Mouse (Mus musculus): ENCODE data around the gene Adprh.
A peak's percentile ranks its signal among the peaks of the same experiment; 100 is the strongest.

Adprh gene

DNA sequence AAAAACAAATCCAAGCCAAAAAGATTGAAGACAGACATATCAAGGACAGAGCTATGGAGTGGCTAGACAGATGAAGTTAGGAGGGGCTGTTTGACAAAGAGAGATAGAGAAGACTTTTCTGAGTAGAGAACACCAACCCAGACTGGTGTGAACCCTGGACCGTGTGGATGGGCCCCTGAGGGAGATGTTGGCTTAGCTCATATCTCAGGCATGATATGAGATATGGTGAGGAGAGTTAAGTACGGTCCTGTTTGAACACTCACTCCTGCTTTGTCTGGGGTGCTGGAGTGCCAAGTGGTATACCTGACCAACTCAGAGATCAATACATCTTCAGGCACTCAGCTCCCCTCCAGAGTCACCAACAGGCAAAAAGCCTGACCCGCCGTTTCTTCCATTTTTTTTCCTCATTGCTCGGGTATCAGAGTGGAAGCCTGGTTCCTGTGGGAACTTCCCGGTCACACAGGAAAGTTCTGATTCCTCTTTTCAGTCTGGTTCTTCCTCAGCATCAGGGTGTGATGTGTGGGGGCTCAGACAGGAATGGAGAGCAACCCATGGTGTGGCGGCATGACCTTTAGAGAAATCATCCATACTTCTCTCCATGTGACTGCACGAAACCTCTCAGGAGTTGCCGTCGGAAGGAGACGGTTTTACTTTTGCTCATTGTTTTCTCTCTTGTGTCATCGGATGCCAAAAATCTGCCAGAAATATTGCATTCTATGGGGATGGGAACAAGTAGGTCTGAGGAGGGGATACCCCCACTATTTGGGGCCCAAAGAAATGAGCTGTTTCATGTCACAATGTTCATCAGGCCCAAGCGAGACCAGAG, 14.8 kb upstream of the Adprh start:
- no peak for DNase-seq (ENCODE audit: low read depth, low spot score)

DNA sequence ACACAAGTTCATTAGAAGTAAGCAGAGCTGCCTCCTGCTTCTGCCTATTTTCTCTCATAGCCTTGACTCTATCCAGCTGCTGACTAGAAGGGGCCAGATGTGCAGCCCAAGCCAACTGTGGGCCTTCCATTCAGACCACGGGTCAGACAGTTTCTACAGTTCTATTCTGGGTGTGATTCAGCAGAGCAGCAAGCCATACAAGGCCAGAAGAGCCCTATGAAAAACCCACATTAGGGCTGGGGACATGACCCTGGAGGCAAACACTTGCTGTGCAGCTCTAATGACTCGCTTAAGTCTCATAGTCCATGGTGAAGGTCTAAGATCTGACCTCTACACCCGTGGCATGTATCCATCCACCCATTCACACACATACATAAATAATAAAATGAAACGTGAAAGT, 13.6 kb upstream of the Adprh start:
- DNase-seq (ENCODE audit: low read depth, low spot score): no peak

DNA sequence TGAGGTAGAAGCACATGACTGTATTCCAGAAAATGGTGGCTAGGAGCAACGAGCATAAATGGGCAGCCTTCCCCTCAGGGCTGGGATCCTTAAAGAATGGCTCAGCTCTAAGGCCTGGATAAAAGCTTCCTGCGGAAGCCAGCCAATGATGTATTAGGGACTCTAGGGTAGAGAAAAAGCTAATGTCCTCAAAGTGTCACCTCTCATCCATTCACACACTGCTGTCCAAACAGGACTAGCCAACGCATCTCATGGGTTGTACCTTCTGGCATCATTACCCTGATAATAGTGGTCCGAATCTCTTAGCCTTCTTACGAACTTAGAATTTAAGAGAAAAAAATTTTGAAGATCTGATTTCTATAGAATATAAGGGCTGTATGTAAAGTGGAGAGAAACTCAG, 10.8 kb upstream of the Adprh start:
- DNase-seq (ENCODE audit: low read depth, low spot score): no peak

DNA sequence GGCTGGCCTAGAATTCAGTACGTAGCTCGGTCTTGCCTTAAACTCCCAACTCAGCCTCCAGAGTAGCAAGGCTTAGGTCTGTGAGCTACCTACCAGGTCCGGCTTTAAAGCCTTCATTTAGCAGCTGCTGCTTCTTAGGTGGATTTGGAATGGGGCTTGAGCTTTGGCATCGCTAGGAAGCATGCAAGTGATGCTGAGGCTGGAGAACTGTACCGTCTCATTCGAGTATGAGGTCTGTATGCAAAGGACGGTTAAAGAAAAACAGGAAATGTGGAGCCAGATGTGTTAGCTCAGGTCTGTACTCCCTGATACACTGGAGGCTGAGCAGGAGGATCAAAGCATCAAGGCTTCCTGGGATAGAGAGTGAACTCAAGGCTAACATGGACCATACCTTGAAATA, 9.7 kb upstream of the Adprh start:
- no peak for DNase-seq (ENCODE audit: low read depth, low spot score)

DNA sequence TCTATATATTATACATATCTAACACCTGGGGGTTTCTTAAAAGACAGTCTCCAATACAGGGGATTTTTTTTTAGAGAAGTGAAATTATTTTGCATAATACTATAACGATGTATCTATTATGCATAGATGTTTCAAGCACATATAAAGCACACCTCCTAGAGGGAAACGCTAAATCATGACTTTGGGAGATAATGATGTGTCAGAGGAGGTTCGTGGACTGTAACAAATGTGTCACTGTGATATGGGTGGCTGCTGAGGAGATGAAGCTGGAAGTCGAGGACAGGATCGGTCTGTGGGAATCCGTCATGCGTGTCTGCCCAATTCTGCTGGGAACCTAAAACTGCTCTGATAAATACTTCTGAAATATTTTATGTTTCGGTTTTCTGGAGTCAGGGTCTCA, 9.2 kb upstream of the Adprh start:
- no peak for DNase-seq (ENCODE audit: low read depth, low spot score)

DNA sequence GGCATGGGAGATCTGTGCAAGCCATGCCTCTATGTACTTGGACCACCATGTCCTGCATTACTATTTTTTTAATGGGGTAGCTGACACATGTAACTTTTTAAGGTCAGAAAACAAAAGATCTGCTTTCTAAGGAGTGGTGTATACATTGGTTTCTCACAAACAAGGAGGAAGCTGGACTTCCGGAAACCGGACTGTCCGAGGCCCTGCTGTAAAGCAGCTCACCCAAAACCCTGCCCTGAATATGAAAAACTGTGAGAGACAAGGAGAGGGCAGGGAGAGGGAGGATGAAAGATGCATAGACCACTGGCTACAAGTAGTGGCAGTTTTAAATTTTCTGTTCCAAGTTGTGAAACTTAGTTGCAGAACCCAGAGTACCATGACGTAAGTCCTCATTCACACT, 7.5 kb upstream of the Adprh start:
- DNase-seq (ENCODE audit: low read depth, low spot score): no peak

DNA sequence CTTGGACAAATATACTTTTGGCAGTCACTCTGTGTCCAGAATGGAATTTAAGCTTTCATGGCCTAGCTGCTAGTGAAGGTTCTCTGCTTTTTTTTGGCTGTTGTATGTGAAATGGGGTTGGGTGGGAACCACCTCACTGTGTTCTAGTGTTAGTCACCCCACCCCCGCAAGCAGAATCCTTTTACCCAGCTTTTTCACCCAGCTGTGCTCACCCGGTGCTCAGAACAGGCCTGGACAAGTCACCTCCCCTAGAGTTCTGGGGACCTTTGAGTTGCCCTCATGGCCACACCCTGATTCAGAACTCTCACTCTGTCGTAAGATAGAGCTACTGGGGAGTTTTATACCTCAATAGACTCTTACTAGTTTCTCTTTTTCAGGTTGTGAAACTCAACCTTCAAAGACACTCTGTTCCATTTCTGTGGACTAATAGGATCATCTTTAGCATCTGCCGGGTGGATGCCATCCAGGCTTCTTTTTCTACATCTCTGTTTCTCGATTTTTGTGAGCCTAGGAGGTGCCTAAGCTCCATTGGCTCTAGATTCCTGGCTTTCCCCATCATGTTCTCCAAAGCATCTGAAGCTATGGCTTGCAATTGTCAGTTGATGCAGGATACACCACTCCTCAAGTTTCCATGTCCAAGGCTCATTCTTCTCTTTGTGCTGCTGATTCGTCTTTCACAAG, 6.2 kb upstream of the Adprh start:
- peak; percentile 62 for DNase-seq (ENCODE audit: low read depth, low spot score)

DNA sequence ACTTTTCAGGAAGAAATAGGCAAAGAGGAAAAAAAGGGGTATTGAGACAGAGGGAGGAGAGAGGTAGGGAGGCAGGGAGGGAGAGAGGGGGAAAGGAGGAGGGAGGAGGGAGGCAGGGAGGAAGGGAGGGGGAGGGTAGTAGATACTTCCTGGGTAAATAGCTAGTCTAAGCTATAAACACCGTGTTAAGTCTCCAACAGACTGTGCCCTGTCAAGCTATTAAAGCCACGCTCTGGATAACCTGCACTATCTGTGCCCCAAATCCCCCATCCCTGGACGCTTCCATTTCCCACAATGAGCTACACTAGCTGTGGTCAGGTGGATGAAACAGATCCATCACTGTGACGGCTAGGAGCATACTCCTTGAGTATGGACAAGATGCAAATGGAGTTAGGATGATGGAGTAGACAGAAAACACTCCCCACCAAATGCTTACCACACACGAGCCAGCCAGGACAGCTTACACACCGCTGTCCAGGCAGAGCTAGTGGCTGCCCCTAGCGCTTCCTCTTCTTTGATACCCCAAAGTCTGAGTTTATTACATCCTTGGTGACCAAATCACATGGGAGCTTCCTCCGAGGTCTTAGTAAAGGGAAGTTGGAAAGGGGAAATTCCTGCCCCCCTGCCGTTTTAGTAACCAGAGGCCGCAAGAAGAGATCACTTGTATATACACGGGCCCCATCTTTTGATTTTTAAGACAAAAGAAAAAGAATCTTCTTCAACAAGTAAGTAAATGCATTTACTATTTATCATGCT, 4.5 kb upstream of the Adprh start:
- peak; percentile 39 for DNase-seq (ENCODE audit: low read depth, low spot score)

DNA sequence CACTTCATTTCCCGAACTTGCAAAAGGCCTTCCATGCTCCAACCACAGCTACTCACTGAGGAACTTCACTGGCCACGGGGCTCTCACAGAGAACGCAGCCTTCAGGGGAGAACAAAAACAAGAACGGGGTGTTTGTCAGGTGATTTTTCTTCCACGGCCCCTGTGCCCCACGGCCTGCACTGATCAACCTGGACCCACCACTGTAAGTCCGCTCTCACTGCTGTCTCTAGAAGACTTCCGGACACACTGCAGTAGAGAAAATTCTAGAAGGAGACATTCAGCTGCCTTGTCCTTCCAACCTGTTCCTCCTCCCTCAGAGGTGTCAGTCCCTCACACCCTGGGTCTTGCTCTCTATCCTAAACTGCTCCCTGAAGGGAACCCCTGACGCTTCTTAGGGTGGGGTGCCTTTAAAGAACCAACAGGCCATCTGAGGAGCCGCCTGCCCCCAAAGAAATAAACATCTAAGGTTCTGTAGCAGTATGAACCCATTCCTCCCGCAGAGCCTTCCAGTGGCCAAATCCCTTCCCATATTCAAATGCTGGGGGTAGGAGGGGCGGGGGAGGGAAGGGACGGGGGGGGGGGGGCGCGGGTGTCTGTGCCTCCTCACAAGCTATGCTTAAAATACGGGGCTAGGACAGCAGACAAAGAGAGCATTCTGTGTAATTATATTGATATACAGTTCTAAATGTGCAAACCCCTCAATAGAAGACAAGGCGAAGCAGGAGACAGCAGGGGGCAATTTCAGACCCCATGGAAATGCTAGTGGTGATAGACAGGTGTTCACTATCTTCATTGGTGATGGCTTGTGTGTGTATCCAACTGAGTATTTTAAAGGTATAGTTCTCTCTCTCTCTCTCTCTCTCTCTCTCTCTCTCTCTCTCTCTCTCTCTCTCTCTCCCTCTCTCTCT, 3.3 kb upstream of the Adprh start, which contains the start of gene Cd80:
Gene Cd80, plus strand, starts transcription at position 51 of the 908 bp plus-strand sequence.
- DNase-seq (ENCODE audit: low read depth, low spot score): no peak

DNA sequence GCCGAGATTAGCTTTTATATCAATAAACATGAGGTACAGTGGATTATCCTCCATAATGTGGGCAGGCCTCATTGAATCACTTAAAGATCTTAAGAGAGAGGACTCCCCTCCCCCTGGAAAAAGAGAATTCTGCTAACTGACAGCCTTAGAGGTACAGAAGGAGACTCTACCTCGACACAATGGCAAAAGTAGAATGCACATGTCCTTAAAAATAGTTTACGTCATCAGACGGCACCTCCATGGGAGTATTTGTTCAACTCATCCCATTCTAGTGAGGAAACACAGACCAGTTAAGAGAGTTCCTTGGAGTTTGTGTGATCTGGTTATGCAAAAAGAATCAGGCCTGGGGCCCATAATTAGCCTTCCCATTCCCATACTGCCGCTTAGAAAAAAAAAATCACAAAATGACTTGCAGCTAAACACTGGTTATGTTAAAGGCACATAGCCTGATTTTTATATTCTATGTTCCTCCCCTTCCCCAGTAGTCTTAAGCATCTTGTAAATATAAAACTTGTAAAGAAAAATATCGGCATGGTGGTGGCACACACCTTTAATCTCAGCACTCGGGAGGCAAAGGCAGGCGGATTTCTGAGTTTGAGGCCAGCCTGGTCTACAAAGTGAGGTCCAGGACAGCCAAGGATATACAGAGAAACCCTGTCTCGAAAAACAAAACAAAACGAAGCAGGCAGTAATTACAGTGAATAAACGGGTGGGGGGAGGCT, 2.2 kb upstream of the Adprh start:
- no peak for DNase-seq (ENCODE audit: low read depth, low spot score)

DNA sequence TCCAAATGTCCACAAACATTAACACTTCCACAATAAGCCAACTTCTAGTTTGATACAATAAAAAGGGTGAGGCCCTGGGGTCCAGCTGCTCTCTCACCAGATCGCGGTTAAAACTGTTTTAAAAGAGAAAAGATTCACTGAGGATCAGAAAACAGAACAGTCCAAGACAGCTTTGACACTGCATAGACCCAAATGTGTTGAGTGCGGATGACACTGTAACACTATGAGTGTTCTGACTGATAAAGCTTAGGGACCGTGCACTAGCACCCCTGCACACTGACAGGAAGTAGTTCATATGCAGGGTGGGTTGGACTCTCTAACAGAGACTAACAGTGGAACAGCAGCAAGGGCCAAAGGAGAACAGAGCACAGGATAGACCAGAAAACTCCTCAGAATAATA, 1.4 kb upstream of the Adprh start:
- no peak for DNase-seq (ENCODE audit: low read depth, low spot score)

DNA sequence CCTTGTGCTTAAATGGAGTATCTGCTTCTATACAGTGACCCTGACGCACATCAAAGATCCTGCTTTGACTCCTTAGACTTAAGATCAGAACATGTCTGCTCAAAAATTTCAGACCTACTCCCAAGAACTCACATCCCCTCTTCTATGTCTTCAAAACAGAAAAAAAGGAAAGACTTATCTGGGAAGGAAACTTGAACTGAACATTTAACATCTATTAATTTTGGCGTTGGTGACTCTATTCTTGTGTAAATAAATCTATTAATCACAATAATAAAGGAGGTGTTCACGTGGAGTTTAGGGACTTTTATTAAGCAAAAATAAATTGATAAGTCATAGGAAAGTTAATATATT, 675 bp upstream of the Adprh start:
- no peak for DNase-seq (ENCODE audit: low read depth, low spot score)

DNA sequence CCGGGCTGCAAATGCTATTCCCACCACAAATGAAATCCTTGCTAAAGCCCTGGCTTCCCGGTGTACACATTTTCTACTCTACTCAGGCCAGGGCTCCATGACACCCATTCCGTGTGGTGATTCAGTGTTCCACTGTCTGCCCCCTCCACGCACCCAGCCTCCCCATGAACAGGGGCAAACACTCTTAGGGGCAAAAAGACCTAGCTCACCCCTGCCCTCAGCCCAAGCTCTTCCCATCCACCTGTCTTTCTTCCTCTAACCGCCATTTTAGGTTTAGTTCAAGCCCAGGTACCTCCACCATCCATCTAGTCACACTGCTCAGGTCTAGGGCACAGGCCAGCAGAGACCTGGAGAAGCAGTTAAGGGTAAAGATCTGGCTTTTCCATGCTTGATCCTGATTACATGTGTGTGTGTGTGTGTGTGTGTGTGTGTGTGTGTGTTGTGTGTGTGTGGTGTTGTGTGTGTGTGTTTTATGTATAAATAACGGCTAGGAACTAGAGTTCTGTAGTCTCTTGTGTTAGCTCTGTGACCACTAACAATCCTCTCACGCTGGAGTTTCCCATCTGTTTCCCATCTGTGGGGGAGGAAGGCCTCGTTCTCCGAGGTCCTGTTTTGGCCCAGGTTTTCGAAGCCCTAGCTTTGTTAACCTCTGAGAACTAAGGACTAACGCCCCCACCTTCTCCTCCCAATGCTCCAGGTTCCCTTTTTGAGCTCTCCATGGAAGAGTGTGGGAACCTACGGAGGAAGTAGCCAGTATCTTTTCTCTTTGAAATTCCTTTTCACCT, 890 bp downstream of the Adprh start:
- peak; percentile 61 for DNase-seq (ENCODE audit: low read depth, low spot score)

DNA sequence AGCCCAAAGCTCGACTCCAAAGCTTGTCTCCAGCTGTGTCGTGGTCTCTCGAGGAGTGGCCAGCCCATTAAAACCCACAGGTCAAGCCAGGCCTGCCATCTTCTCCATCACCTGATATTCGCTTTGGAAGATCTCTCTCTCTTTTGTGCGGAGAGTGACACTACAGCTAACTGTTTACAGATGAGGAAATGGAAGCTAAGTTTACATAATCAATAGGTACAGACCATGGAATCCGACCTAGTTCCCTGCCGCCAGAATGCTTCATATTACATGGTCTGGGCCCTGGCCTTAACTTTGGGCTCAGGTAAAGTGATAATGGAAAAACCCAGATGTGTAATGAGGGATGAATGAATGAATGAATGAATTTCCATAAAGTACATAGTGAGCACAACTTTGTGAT, 1.8 kb downstream of the Adprh start:
- no peak for DNase-seq (ENCODE audit: low read depth, low spot score)

DNA sequence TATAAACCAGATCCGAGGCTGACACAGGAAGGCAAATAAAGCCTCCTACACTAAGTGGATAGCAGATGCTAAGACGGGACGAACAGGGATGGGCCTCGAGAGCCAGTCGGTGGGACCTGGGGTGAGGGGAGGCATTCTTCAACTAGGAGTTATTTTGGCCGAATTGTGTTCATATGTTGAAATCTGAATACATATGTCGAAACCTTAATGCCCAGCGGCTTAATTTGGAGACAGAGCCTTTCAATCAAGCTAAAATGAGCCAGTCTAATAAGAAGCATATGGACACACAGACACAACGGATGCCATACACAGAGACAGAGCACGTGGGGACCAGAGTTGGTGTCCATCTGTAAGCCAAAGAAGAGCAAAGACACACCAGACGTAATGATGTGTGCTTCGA, 4.0 kb downstream of the Adprh start:
- DNase-seq (ENCODE audit: low read depth, low spot score): no peak

DNA sequence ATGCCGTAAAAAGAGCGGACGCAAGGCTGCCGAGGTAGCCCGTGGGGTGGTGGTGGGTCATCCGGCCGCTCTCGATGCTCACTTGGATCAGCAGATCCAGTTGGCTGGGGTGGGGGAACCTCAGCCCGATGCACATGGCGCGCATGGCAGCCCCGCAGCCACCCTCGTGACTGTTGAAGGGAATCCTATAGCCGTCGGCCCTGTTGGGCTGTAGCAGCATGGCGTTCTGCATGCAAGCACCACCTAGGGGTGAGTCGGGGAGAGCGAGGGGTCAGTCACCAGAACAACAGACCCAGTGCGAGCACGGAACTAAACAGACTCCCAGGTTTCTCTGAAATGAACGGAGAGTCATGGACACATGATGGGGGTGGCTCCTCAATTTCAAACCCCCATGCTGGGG, 5.1 kb downstream of the Adprh start:
- DNase-seq (ENCODE audit: low read depth, low spot score): peak; percentile 83

DNA sequence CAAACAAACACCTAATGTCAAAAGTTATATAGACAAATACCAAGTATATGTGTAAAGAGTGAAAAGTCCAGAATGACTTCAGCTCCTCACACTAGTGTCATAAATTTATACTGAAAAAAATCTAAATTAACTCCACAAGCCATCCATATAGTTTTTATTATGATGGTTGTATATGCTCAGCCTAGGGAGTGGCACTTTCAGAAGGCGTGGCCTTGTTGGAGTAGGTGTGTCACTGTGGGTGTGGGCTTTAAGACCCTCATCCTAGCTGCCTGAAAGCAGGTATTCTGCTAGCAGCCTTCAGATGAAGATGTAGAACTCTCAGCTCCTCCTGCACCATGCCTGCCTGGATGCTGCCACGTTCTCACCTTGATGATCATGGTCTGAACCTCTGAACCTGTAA, 6.4 kb downstream of the Adprh start:
- peak; percentile 43 for DNase-seq (ENCODE audit: low read depth, low spot score)

DNA sequence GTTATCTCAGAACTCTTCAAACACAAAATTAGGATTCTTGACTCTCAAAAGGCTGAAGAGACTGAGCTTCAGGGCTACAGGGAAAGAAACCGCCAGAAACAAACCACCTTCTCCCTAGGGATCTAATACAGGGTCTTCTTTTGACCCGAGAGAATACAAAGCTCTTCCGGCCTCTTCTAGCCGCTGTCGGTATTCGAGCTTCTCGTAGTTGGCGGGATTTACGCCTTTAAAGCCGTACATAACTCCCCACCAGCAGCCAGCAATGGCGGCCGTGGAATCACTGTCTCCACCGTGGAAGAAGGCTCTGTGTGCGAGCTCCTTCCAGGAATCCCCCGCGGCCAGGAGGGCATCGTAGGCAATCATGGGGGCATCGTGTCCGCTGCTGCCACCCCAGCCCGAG, 6.9 kb downstream of the Adprh start:
- DNase-seq (ENCODE audit: low read depth, low spot score): peak; percentile 68

DNA sequence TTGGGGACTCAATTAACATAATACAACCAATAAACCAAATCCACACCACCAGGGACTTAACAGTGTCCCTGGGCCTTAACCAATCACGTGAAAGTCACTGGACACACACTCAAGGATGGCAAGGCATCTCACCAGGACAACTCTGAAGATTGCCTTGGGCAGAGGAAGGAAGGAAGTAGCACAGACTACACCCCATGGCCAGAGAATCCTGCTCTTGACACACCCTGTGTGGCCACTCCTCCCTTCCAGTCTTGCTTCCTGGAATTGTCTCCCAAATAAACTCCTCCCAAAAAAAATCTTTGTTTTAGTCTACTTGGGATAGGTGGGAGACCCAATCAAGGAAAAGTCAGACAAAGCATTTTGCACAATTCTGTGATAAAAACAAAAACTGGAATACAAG, 7.5 kb downstream of the Adprh start:
- DNase-seq (ENCODE audit: low read depth, low spot score): peak; percentile 92
